Mouse (Mus musculus) brain, embryonic 14.5 days (tissue): ENCODE measurements around the gene 6030452D12Rik. TPM values are rescaled to one million over a fixed set of nuclear protein-coding genes. Genes with fewer than 3 reads are reported as not detected.
A peak's percentile ranks its signal among the peaks of the same experiment; 100 is the strongest.

Experiments
- DNase-seq: peaks from one replicate; pipeline ENCODE4 v3.0.0-alpha.2; 2011; ENCODE audit warnings: low read depth
- CTCF ChIP-seq: fragments of 200-500 bp; IDR thresholded peaks from 2 replicates; pipeline ENCODE4 v1.5.1; 2012; ENCODE audit warnings: inconsistent platforms, mild to moderate bottlenecking, moderate library complexity, borderline replicate concordance; ENCODE audit not compliant: insufficient read depth, insufficient read length; ENCODE audit errors: extremely low read depth
- POLR2A ChIP-seq: fragments of 200-500 bp; IDR thresholded peaks from 2 replicates; pipeline ENCODE4 v1.6.1; 2012; ENCODE audit warnings: mild to moderate bottlenecking, inconsistent platforms, borderline replicate concordance; ENCODE audit not compliant: poor library complexity, insufficient read depth, insufficient read length, severe bottlenecking; ENCODE audit errors: extremely low read depth
- polyA plus RNA-seq: library from polyadenylated mRNA; depleted of rRNA; stranded (reverse); fragments of >200 nt; gene quantifications from 2 replicates; pipeline ENCODE4 v1.2.3, GENCODE M21; 2012; rRNA removed

Gene 6030452D12Rik
- polyA plus RNA-seq: not detected in 2 replicates

DNA sequence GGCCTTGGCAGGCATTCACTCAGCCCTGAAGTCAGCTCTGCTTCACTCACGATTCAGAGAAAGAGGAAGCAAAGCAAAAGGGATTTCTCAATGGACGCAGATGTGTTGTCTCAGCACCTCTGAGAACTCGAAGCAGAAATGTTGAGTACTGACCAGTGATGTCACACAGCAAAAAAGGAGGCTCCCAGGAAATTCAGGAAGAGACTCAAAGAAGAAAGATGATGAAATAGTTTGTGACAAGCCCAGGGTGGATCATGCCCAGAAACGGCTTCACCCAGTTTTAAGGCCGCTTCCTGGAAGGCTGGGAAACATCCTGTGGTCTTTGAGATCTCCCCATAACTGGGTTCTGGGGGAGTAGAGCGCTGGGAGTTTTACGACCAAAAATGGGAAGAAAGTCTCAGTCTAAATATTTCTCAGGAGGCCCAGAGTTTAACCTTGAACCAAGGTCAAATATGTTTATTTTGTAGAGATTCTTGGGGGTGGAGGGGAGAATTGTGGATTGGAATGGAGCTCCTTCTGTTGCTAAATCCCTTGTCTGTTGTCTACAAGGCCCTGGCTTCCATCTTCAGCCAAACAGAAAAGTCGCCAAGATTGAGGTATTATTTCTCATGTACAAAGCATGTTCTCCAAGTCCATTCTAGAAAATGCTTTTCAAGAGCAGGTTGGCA, at the start of gene 6030452D12Rik:
Gene 6030452D12Rik (plus strand): TSS at position 505 of the 668 bp plus-strand sequence.
- no peak for DNase-seq
- TF ChIP-seq CTCF: no peak
- no peak for TF ChIP-seq POLR2A

GRCm38 (mm10) chr8:106451301-106452085, 48.8 kb upstream of the 6030452D12Rik start:
- DNase-seq: no peak
- TF ChIP-seq CTCF (no peak), POLR2A (no peak)

GRCm38 (mm10) chr8:106452701-106453481, 47.4 kb upstream of the 6030452D12Rik start:
- TF ChIP-seq CTCF (no peak), POLR2A (no peak)
- peak; percentile 12 for DNase-seq

DNA sequence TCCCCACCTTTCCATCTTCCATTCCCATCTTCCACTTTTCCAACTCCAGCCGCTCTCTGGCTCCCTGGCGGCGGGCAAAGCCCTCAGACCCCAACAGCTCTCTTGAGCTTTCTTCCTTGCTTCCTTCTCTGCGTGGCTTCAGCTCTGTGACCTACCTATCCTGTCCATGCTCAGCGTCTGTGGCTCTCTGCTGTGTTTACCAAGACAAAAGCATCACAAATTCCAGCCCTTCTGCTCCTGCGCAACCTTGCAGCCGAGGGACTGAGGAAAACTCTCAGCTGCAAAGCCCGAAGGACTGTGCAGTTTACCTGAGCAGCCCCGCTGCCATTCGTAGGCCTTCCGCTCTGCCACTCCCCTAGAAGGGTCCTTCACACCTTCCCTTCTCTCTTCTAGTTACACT, 46.3 kb upstream of the 6030452D12Rik start:
- TF ChIP-seq CTCF (no peak), POLR2A (no peak)

DNA sequence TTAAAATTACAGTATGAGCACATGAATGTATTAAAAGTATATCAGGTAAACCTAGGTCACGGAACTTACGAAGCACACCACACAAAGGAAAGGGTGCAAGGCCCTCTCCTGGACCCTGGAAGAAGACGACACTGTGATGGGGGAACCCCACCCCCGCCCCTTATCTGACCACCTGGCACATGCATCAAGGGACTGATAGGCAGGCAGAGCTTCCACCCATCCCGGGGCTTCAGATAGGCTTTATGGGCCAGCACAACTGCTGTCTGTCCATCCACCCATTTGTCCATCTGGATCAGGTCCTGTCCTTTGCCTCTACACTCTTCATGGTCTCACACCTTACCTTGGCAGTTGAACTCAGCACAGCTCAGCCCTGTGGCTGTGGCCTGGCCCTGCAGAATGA, 38.2 kb upstream of the 6030452D12Rik start:
- TF ChIP-seq POLR2A (no peak), CTCF (no peak)
- no peak for DNase-seq

More for the DNA sequence above, 46.3 kb upstream of the 6030452D12Rik start:
- no peak for DNase-seq

GRCm38 (mm10) chr8:106463795-106464194, 36.5 kb upstream of the 6030452D12Rik start:
- no peak for TF ChIP-seq CTCF
- TF ChIP-seq POLR2A: no peak

DNA sequence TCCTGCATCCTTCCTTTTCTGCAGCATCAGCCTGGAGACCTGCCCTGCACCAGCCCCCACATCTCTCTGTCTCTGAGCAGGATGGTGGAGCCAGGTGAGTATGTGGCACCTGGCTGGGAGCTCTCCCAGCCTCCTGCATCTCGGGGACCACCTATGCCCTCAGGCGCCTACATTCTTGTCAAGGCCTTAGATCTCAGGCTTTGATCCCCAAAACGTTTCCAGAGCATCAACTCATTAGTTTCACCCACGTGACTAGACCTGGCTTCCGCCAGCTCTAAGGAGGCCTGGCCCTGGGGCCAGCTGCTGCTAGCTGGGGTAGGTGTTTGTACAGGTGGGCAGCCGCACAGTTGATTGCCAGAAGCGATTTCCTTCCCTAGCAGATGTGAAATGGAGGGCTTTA, 30.8 kb upstream of the 6030452D12Rik start:
- TF ChIP-seq POLR2A: no peak
- no peak for TF ChIP-seq CTCF
- peak; percentile 4 for DNase-seq

More at GRCm38 (mm10) chr8:106463795-106464194, 36.5 kb upstream of the 6030452D12Rik start:
- DNase-seq: no peak

DNA sequence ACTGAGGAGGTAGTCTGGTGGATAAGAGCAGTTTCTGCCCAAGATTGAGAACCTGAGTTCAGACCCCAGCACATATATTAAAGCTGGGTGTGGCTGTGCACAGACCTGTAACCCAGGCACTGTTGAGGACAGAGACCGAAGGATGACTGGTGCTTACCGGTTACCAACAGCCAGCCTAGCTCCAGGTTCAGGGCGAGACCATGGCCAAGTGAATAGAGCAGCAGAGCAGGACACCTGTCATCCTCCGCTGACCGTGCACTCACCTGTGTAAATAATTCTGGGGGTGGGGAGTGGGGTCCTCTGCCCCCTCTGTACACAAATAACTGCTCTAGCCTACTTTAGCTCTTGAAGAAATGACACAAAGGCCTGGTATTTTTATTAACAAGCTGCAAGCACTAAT, 26.3 kb upstream of the 6030452D12Rik start:
- TF ChIP-seq POLR2A: no peak
- no peak for TF ChIP-seq CTCF
- no peak for DNase-seq

DNA sequence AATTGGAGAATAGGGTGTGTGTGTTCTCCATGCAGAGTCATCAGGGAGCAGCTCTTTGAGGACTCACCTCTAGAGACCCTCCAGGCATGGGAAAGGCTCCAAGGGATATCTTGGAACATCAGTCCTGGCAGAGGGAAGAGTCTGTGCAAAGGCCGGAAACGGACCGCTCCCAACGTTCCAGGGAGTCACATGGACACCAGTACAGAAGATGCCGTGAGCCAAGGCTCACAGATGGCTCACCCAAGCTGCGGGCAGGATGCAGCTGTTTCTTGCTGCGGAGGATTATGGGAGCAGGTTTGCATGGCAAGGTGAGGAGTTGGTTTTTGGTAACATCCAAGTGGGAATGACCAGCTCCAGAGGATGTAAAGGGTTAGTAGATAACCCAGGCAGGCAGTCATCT, 3.9 kb downstream of the 6030452D12Rik start:
- DNase-seq: no peak
- TF ChIP-seq CTCF: no peak
- TF ChIP-seq POLR2A: no peak

DNA sequence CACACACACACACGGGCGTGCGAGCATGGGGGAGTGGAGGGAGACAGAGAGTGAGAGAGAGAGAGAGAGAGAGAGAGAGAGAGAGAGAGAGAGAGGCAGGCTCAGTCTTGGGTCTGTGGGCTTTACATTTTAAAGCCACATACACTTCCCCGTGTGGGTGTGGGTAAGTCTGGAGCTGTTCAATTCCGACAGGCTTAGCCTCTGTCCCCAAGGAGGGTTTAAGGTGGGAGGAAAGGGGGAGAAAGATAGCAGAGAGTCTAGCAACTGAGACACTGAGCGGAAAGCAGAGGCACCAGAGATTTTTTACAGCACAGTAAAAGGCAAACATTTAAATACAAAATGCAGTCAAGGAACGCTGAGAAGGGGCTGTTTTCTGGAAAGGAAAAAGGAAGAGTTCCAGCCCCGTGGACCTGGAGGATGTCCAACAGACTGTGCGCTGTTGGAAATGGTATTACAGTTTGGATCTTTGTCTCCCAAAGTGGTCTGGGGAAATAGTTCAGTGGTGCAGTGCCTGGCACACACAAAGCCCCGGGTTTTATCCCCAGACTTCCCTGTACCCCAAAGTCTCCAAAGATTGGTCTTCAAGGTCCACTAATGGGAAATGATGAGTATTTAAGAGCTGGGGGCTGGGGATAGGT, 5.1 kb downstream of the 6030452D12Rik start:
- DNase-seq: no peak

More for the DNA sequence above, 5.1 kb downstream of the 6030452D12Rik start:
- no peak for TF ChIP-seq CTCF
- no peak for TF ChIP-seq POLR2A
